Mouse (Mus musculus): ENCODE measurements around the gene Coq8b. TPM values are rescaled to one million over a fixed set of nuclear protein-coding genes. Genes with fewer than 3 reads are reported as not detected.

The Coq8b gene
- polyA plus RNA-seq, 1 experiment from 2014 or later, result 15.1 TPM

MicroRNAs encoded within 50 kb of the gene (microRNA counts, 519-probe panel; counts per million panel counts)
- 31.2 counts per million for microRNA mmu-miR-1191

Small RNAs within 50 kb of the gene (microRNA-seq; reads per million reads assigned to microRNA genes)
- 2.5 reads per million for gene Mir1191 (ENCODE audit: insufficient number of aligned reads)

Other genes starting within 250 kb of the Coq8b start
- gene Cyp2a12, start 203.9 kb upstream of the Coq8b start, polyA plus RNA-seq (2014; fragmentation: Nextera tagmentation; extraction: Ambion mirVana), result not detected in 2 replicates
- gene Cyp2f2, start 113.1 kb upstream of the Coq8b start, polyA plus RNA-seq (2014; fragmentation: Nextera tagmentation; extraction: Ambion mirVana), result not detected in 2 replicates
- gene Cyp2t4, start 79.3 kb upstream of the Coq8b start, polyA plus RNA-seq (2014; fragmentation: Nextera tagmentation; extraction: Ambion mirVana), result 0.27 TPM in 1 of 2 replicates, not detected in the other
- 60.7 and 70.2 TPM in 2 replicates for gene Egln2, start 66.2 kb upstream of the Coq8b start, polyA plus RNA-seq (2014; fragmentation: Nextera tagmentation; extraction: Ambion mirVana)
- gene Rab4b, start 54.1 kb upstream of the Coq8b start, polyA plus RNA-seq (2014; fragmentation: Nextera tagmentation; extraction: Ambion mirVana), result 52.3 and 52.5 TPM in 2 replicates
- gene Gm21983, start 51.9 kb upstream of the Coq8b start, polyA plus RNA-seq (2014; fragmentation: Nextera tagmentation; extraction: Ambion mirVana), result 0.98 TPM in 1 of 2 replicates, not detected in the other
- 1.6 and 2.4 TPM in 2 replicates for gene Mia, start 51.9 kb upstream of the Coq8b start, polyA plus RNA-seq (2014; fragmentation: Nextera tagmentation; extraction: Ambion mirVana)
- gene BC024978, start 37.2 kb upstream of the Coq8b start, polyA plus RNA-seq (2014; fragmentation: Nextera tagmentation; extraction: Ambion mirVana), result 4.5 and 5.3 TPM in 2 replicates
- gene Snrpa, start 36.8 kb upstream of the Coq8b start, polyA plus RNA-seq (2014; fragmentation: Nextera tagmentation; extraction: Ambion mirVana), result 369 and 390 TPM in 2 replicates
- 6.6 and 8.1 TPM in 2 replicates for gene Itpkc, start 4.4 kb upstream of the Coq8b start, polyA plus RNA-seq (2014; fragmentation: Nextera tagmentation; extraction: Ambion mirVana)
- gene Numbl, start 25.4 kb downstream of the Coq8b start, polyA plus RNA-seq (2014; fragmentation: Nextera tagmentation; extraction: Ambion mirVana), result 19.1 and 20.1 TPM in 2 replicates
- gene Ltbp4, start 104.7 kb downstream of the Coq8b start, polyA plus RNA-seq (2014; fragmentation: Nextera tagmentation; extraction: Ambion mirVana), result 11.9 and 13.0 TPM in 2 replicates
- gene Shkbp1, start 123.0 kb downstream of the Coq8b start, polyA plus RNA-seq (2014; fragmentation: Nextera tagmentation; extraction: Ambion mirVana), result 64.3 and 67.6 TPM in 2 replicates
- not detected in 2 replicates for gene Gm20479, start 124.4 kb downstream of the Coq8b start, polyA plus RNA-seq (2014; fragmentation: Nextera tagmentation; extraction: Ambion mirVana)
- 0.19 and 0.28 TPM in 2 replicates for gene Sptbn4, start 214.7 kb downstream of the Coq8b start, polyA plus RNA-seq (2014; fragmentation: Nextera tagmentation; extraction: Ambion mirVana)
- 34.4 and 38.0 TPM in 2 replicates for gene Blvrb, start 215.0 kb downstream of the Coq8b start, polyA plus RNA-seq (2014; fragmentation: Nextera tagmentation; extraction: Ambion mirVana)
- 23.0 and 23.4 TPM in 2 replicates for gene Sertad3, start 240.7 kb downstream of the Coq8b start, polyA plus RNA-seq (2014; fragmentation: Nextera tagmentation; extraction: Ambion mirVana)

Data from forebrain, embryonic 11.5 days (tissue).